Mouse (Mus musculus): ENCODE data around the gene Rhou. TPM values are rescaled to one million over a fixed set of nuclear protein-coding genes. Genes with fewer than 3 reads are reported as not detected.

The Rhou gene
- total and polyA plus RNA-seq, 2 experiments from 2014 or later = 2.8 to 5.3 TPM

- DNase-seq (ENCODE audit: low spot score) = no peak
- no peak overlapping the region for H3K9ac ChIP-seq (replicated peaks; ENCODE audit: low read depth, low read length)
- no peak overlapping the region for H3K27ac ChIP-seq (ENCODE audit: low read depth)
- H3K4me2 ChIP-seq (ENCODE audit: low read depth, low read length) = no peak overlapping the region
- peaks cover 19% of the 10 kb centered on the region for H3K27me3 ChIP-seq (ENCODE audit: control insufficient read depth, insufficient read depth, low read length)
- no peaks in the 10 kb centered on the region for H3K36me3 ChIP-seq (replicated peaks; ENCODE audit: control insufficient read depth, insufficient read depth, low read length)
- 73% methylated on average over 9 of the region's 9 CpGs for WGBS
- H3K4me3 ChIP-seq (ENCODE audit: low read depth, low read length) = no peak overlapping the region
- H3K4me1 ChIP-seq (ENCODE audit: control insufficient read depth, insufficient read depth) = 0 out of 2 replicates have a peak, but pooled peaks cover 4% of the 10 kb centered on the region
- no peak for TF ChIP-seq CTCF (IDR thresholded peaks at IDR 0.05; ENCODE audit: low read depth)
- no peak for TF ChIP-seq EP300 (IDR thresholded peaks at IDR 0.05; ENCODE audit: low read depth)
- H3K9me3 ChIP-seq (replicated peaks; ENCODE audit: control insufficient read depth, low read length) = no peaks in the 10 kb centered on the region
- no peak for ATAC-seq (ENCODE audit: insufficient read depth, low read depth)
Observed at GRCm38 (mm10) chr8:123645229-123645628, 8.5 kb upstream of the Rhou start.

GRCm38 (mm10) chr8:123648245-123649170 lies 5.2 kb upstream of the Rhou start:
- Histone ChIP-seq H3K4me1 (ENCODE audit: control insufficient read depth, insufficient read depth) (0 out of 2 replicates have a peak, but pooled peaks cover 2% of the 10 kb centered on the region), H3K9ac (replicated peaks; ENCODE audit: low read depth, low read length) (no peak overlapping the region), H3K27ac (ENCODE audit: low read depth) (peak overlapping the region; percentile 55), H3K4me2 (ENCODE audit: low read depth, low read length) (no peak overlapping the region), H3K4me3 (ENCODE audit: low read depth, low read length) (no peak overlapping the region), H3K9me3 (replicated peaks; ENCODE audit: control insufficient read depth, low read length) (no peaks in the 10 kb centered on the region), H3K36me3 (replicated peaks; ENCODE audit: control insufficient read depth, insufficient read depth, low read length) (no peaks in the 10 kb centered on the region), H3K27me3 (ENCODE audit: control insufficient read depth, insufficient read depth, low read length) (peaks cover 16% of the 10 kb centered on the region)
- ATAC-seq (ENCODE audit: insufficient read depth, low read depth) (no peak), DNase-seq (ENCODE audit: low spot score) (peak; percentile 27)
- TF ChIP-seq CTCF (IDR thresholded peaks at IDR 0.05; ENCODE audit: low read depth) (no peak), EP300 (IDR thresholded peaks at IDR 0.05; ENCODE audit: low read depth) (no peak)
- 59% methylated on average over 17 of the region's 17 CpGs for WGBS

DNA sequence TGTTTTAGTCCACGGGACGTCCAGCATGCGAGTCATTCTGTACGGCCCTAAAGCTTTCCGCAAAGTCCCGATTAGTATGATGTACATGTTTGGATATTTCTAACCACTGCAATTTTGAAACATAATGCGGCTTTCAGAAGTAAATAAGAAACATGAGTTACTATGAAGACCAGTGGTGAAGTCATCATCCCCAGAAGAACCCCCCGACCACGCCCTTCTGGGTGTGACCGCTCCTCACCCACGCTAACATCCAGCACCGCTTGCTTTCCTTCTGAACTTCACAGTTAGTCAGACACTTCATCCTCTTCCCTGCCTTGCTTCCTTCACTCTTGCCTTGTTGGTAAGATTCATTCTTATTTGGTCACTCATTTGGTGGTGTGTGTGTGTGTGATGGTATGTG lies 4.2 kb upstream of the Rhou start:
- no peak for TF ChIP-seq EP300 (IDR thresholded peaks at IDR 0.05; ENCODE audit: low read depth)
- H3K27ac ChIP-seq (ENCODE audit: low read depth) = no peak overlapping the region
- no peaks in the 10 kb centered on the region for H3K9me3 ChIP-seq (replicated peaks; ENCODE audit: control insufficient read depth, low read length)
- no peak overlapping the region for H3K4me3 ChIP-seq (ENCODE audit: low read depth, low read length)
- ATAC-seq (ENCODE audit: insufficient read depth, low read depth) (no peak), DNase-seq (ENCODE audit: low spot score) (no peak)
- H3K9ac ChIP-seq (replicated peaks; ENCODE audit: low read depth, low read length) = no peak overlapping the region
- 83% methylated on average over 12 of the region's 12 CpGs for WGBS
- H3K4me1 ChIP-seq (ENCODE audit: control insufficient read depth, insufficient read depth) = no peaks in the 10 kb centered on the region
- H3K27me3 ChIP-seq (ENCODE audit: control insufficient read depth, insufficient read depth, low read length) = 0 out of 2 replicates have a peak, but pooled peaks cover 8% of the 10 kb centered on the region
- H3K4me2 ChIP-seq (ENCODE audit: low read depth, low read length) = no peak overlapping the region
- no peaks in the 10 kb centered on the region for H3K36me3 ChIP-seq (replicated peaks; ENCODE audit: control insufficient read depth, insufficient read depth, low read length)

DNA sequence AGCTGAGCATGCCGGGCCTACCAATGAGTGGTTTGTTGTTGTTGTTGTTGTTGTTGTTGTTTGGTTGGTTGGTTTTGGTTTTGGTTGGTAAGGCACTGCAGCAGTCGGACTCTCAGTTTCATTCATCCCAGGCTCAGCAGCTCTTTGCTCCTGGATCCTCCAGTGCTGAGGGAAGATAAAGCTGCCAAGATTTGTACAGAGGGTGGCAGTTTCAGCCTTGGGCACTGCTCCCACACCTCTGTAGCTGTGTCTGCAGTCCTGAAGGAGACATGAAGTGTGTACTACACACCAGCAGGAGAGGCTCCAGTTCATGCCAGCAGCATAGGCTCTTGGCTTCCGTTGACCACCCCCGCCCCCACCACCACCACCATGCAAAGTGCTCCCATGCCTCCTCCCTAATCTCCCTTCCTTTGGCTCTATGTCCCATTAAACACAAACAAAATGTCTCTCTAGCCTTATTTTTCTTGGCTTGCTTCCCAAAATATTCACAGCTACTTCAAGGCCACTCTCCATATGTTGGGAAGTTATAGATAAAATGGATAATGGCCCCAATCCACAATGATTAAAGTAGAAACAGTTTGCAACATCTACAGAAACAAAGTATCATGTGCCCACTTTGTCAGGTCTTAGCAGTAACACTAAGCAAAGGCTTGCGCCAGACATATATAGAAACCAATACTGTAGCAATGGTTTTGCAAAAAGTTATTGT lies 2.2 kb upstream of the Rhou start:
- Histone ChIP-seq H3K9ac (replicated peaks; ENCODE audit: low read depth, low read length) (no peak overlapping the region), H3K9me3 (replicated peaks; ENCODE audit: control insufficient read depth, low read length) (no peaks in the 10 kb centered on the region), H3K4me2 (ENCODE audit: low read depth, low read length) (no peak overlapping the region), H3K36me3 (replicated peaks; ENCODE audit: control insufficient read depth, insufficient read depth, low read length) (no peaks in the 10 kb centered on the region), H3K4me3 (ENCODE audit: low read depth, low read length) (no peak overlapping the region), H3K27ac (ENCODE audit: low read depth) (no peak overlapping the region), H3K4me1 (ENCODE audit: control insufficient read depth, insufficient read depth) (no peaks in the 10 kb centered on the region; the same call in 1 of the 2 replicates), H3K27me3 (ENCODE audit: control insufficient read depth, insufficient read depth, low read length) (0 out of 2 replicates have a peak, but pooled peaks cover 8% of the 10 kb centered on the region)
- no peak for DNase-seq (ENCODE audit: low spot score)
- no peak for ATAC-seq (ENCODE audit: insufficient read depth, low read depth)
- TF ChIP-seq EP300 (IDR thresholded peaks at IDR 0.05; ENCODE audit: low read depth) (no peak), CTCF (IDR thresholded peaks at IDR 0.05; ENCODE audit: low read depth) (0 out of 2 replicates have a peak, but pooled peaks have one; percentile 2)
- 64% methylated on average over 5 of the region's 5 CpGs for WGBS

DNA sequence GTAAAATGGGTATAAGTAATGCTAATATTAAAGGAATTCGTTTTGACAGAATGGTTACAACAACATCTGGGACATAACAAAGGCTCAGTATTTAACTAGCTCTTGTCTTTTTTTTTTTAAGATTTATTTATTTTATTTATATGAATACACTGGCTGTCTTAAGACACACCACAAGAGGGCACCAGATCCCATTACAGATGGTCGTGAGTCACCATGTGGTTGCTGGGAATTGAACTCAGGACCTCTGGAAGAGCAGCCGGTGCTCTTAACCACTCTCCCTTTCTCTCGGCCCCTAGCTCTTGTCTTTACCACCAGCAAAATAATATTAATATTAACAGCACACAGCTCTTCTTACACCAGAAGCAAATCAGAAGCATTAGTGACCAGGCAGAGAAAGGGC lies 1.1 kb upstream of the Rhou start:
- Histone ChIP-seq H3K4me2 (ENCODE audit: low read depth, low read length) (no peak overlapping the region), H3K4me1 (ENCODE audit: control insufficient read depth, insufficient read depth) (no peaks in the 10 kb centered on the region; the same call in 1 of the 2 replicates), H3K27ac (ENCODE audit: low read depth) (no peak overlapping the region), H3K9ac (replicated peaks; ENCODE audit: low read depth, low read length) (no peak overlapping the region), H3K36me3 (replicated peaks; ENCODE audit: control insufficient read depth, insufficient read depth, low read length) (0 out of 2 replicates have a peak, but pooled peaks cover 1% of the 10 kb centered on the region), H3K27me3 (ENCODE audit: control insufficient read depth, insufficient read depth, low read length) (0 out of 2 replicates have a peak, but pooled peaks cover 8% of the 10 kb centered on the region), H3K9me3 (replicated peaks; ENCODE audit: control insufficient read depth, low read length) (no peaks in the 10 kb centered on the region), H3K4me3 (ENCODE audit: low read depth, low read length) (no peak overlapping the region)
- WGBS = 72% methylated on average over 4 of the region's 4 CpGs
- DNase-seq (ENCODE audit: low spot score) = no peak
- no peak for TF ChIP-seq EP300 (IDR thresholded peaks at IDR 0.05; ENCODE audit: low read depth)
- no peak for TF ChIP-seq CTCF (IDR thresholded peaks at IDR 0.05; ENCODE audit: low read depth)
- no peak for ATAC-seq (ENCODE audit: insufficient read depth, low read depth)
